ENCODE assay signal across 14 mouse cellular contexts in the genomic region with DNA sequence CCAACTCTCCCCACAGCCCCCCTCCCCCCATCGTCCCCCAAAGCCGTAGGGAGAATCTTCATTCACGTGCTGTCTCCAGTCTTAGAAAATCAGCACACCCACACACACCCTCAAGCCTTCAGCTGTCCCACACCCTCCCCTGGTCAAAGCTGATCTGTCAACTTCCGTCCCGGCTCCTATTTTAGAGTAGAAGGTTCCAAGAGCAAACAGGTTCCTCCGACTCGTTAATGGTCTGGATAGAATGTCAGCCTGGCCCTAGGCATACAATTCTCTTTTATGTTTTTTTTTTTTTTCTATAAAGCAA.
DNase-seq lines count a peak whose midpoint lies in the region; ATAC-seq lines count a peak whose summit lies in the region.
"Had no signal": no experiment of that assay in that cellular context is flagged by ENCODE, and none has a peak within 500 bp of the region (broad histone marks: within the 10 kb centered on the region; RNA-seq: fewer than 3 reads in every experiment).

No protein-coding gene starts in this region.

- peak overlapping the region; percentile 29 for H3K4me3 ChIP-seq in hindbrain, embryonic 10.5 days
- H3K4me3 ChIP-seq in hindbrain, embryonic 11.5 days (ENCODE audit: low read depth, low read length) = no peak overlapping the region
- no peak overlapping the region for H3K4me3 ChIP-seq in lung, embryonic 16.5 days (ENCODE audit: low read length)
- H3K4me3 ChIP-seq in embryonic facial prominence, embryonic 13.5 days = no peak overlapping the region
- H3K4me3 ChIP-seq in liver, embryonic 13.5 days (replicated peaks) = no peak overlapping the region
- H3K4me3 ChIP-seq: erythroblast, embryonic 14.5 days had no signal

- H3K4me2 ChIP-seq in hindbrain, embryonic 11.5 days (replicated peaks; ENCODE audit: low read depth, low read length) = no peak overlapping the region
- H3K4me2 ChIP-seq in lung, embryonic 16.5 days (ENCODE audit: low read depth, low read length) = peak overlapping the region; percentile 36; the same call in 1 of the 2 replicates
- peak overlapping the region; percentile 39; the same call in 1 of the 2 replicates for H3K4me2 ChIP-seq in embryonic facial prominence, embryonic 13.5 days
- H3K4me2 ChIP-seq in liver, embryonic 13.5 days = peak overlapping the region; percentile 36; the same call in 1 of the 2 replicates
- H3K4me2 ChIP-seq: hindbrain, embryonic 14.5 days had no signal

- H3K27ac ChIP-seq in hindbrain, embryonic 10.5 days = no peak overlapping the region
- H3K27ac ChIP-seq in hindbrain, embryonic 11.5 days (ENCODE audit: low read depth, low read length) = no peak overlapping the region
- H3K27ac ChIP-seq in lung, embryonic 16.5 days (ENCODE audit: low read length) = no peak overlapping the region
- no peak overlapping the region for H3K27ac ChIP-seq in embryonic facial prominence, embryonic 13.5 days
- no peak overlapping the region for H3K27ac ChIP-seq in liver, embryonic 13.5 days
- H3K27ac ChIP-seq: hindbrain, embryonic 14.5 days had no signal

- H3K4me1 ChIP-seq in hindbrain, embryonic 10.5 days (replicated peaks) = peaks cover 35% of the 10 kb centered on the region
- H3K4me1 ChIP-seq in hindbrain, embryonic 11.5 days (replicated peaks; ENCODE audit: control insufficient read depth, insufficient read depth, low read length) = peaks cover 8% of the 10 kb centered on the region; the same call in 1 of the 2 replicates
- H3K4me1 ChIP-seq in lung, embryonic 16.5 days (replicated peaks; ENCODE audit: control insufficient read depth, insufficient read depth, low read length) = peaks cover 9% of the 10 kb centered on the region; the same call in 1 of the 2 replicates
- H3K4me1 ChIP-seq in embryonic facial prominence, embryonic 13.5 days = peaks cover 35% of the 10 kb centered on the region
- H3K4me1 ChIP-seq in liver, embryonic 13.5 days (replicated peaks) = peaks cover 26% of the 10 kb centered on the region

- H3K9ac ChIP-seq in hindbrain, embryonic 11.5 days (ENCODE audit: low read depth, low read length) = no peak overlapping the region
- no peak overlapping the region for H3K9ac ChIP-seq in lung, embryonic 16.5 days (ENCODE audit: low read length)
- no peak overlapping the region for H3K9ac ChIP-seq in embryonic facial prominence, embryonic 13.5 days
- no peak overlapping the region for H3K9ac ChIP-seq in liver, embryonic 13.5 days
- H3K9ac ChIP-seq: hindbrain, embryonic 14.5 days had no signal

- WGBS in hindbrain, embryonic 10.5 days = 14% methylated on average over 7 of the region's 7 CpGs
- WGBS in hindbrain, embryonic 11.5 days = 16% methylated on average over 7 of the region's 7 CpGs
- WGBS in lung, embryonic 16.5 days = 20% methylated on average over 7 of the region's 7 CpGs
- 8% methylated on average over 7 of the region's 7 CpGs for WGBS in embryonic facial prominence, embryonic 13.5 days
- WGBS in liver, embryonic 13.5 days (ENCODE audit: insufficient replicate concordance) = 37% methylated on average over 7 of the region's 7 CpGs

- no peak for ATAC-seq in hindbrain, embryonic 11.5 days (ENCODE audit: low FRiP score)
- no peak for ATAC-seq in lung, embryonic 16.5 days (ENCODE audit: low read depth)
- ATAC-seq in embryonic facial prominence, embryonic 13.5 days (ENCODE audit: insufficient number of reproducible peaks, insufficient read depth, low FRiP score, low TSS enrichment, low read depth) = no peak
- ATAC-seq in liver, embryonic 13.5 days (ENCODE audit: low read depth) = no peak
- ATAC-seq: CD4-positive, CD25-positive, alpha-beta regulatory T cell, adult 4 months; Patski had no signal

- DNase-seq in hindbrain, embryonic 10.5 days (ENCODE audit: low spot score) = no peak
- DNase-seq in hindbrain, embryonic 11.5 days (ENCODE audit: low spot score) = no peak
- DNase-seq in lung, postnatal 25 days (ENCODE audit: low spot score) = no peak
- no peak for DNase-seq in liver, embryonic 13.5 days
- DNase-seq in frontal cortex, adult 2 months (ENCODE audit: extremely low spot score in 1 of 2, low spot score in 1 of 2) = no peak
- DNase-seq: cerebellum, adult 18-20 months; kidney, adult 8-10 months; lung, postnatal 14 days had no signal

- no peaks in the 10 kb centered on the region for H3K36me3 ChIP-seq in hindbrain, embryonic 10.5 days
- H3K36me3 ChIP-seq in hindbrain, embryonic 11.5 days (ENCODE audit: control insufficient read depth, insufficient read depth, low read length) = no peaks in the 10 kb centered on the region
- H3K36me3 ChIP-seq in lung, embryonic 16.5 days (ENCODE audit: control insufficient read depth, insufficient read depth, low read length) = no peaks in the 10 kb centered on the region
- H3K36me3 ChIP-seq in embryonic facial prominence, embryonic 13.5 days = no peaks in the 10 kb centered on the region
- H3K36me3 ChIP-seq in liver, embryonic 13.5 days = no peaks in the 10 kb centered on the region

- H3K9me3 ChIP-seq in hindbrain, embryonic 10.5 days = no peaks in the 10 kb centered on the region
- H3K9me3 ChIP-seq in hindbrain, embryonic 11.5 days (ENCODE audit: control insufficient read depth, low read length) = no peaks in the 10 kb centered on the region
- no peaks in the 10 kb centered on the region for H3K9me3 ChIP-seq in lung, embryonic 16.5 days (ENCODE audit: control insufficient read depth, low read length)
- H3K9me3 ChIP-seq in embryonic facial prominence, embryonic 13.5 days = no peaks in the 10 kb centered on the region
- peaks cover 5% of the 10 kb centered on the region; the same call in 1 of the 2 replicates for H3K9me3 ChIP-seq in liver, embryonic 13.5 days (replicated peaks)

- peaks cover 60% of the 10 kb centered on the region for H3K27me3 ChIP-seq in hindbrain, embryonic 10.5 days (ENCODE audit: insufficient read depth, poor library complexity, severe bottlenecking)
- H3K27me3 ChIP-seq in hindbrain, embryonic 11.5 days (ENCODE audit: control insufficient read depth, insufficient read depth, low read length) = peaks cover 31% of the 10 kb centered on the region
- peaks cover 6% of the 10 kb centered on the region; the same call in 1 of the 2 replicates for H3K27me3 ChIP-seq in lung, embryonic 16.5 days (ENCODE audit: control insufficient read depth, insufficient read depth, low read depth, low read length)
- peaks cover 30% of the 10 kb centered on the region for H3K27me3 ChIP-seq in embryonic facial prominence, embryonic 13.5 days
- H3K27me3 ChIP-seq in liver, embryonic 13.5 days = peaks cover 67% of the 10 kb centered on the region
- H3K27me3 ChIP-seq: Patski had no signal
